Mouse (Mus musculus) intestine, embryonic 16.5 days (tissue): ENCODE data around the gene Ppm1h. TPM values are rescaled to one million over a fixed set of nuclear protein-coding genes. Genes with fewer than 3 reads are reported as not detected.

ENCODE experiments used
- ATAC-seq: fragments of 200-750 bp; cut with Nextera tagmentation; 2 replicates; pipeline ENCODE4 v1.8.0; 2017; ENCODE audit warnings: moderate TSS enrichment, moderate library complexity
- H3K27ac ChIP-seq: fragments of 300-500 bp; sonication (generic); 2 replicates; pipeline ENCODE4 v1.5.1; 2014; ENCODE audit warnings: mild to moderate bottlenecking, low read length
- H3K27me3 ChIP-seq: fragments of 300-500 bp; sonication (generic); replicated peaks from 2 replicates; pipeline ENCODE4 v1.6.1; 2014; ENCODE audit warnings: low read length, control low read depth, mixed read lengths; ENCODE audit not compliant: control insufficient read depth, insufficient read depth
- H3K36me3 ChIP-seq: fragments of 300-500 bp; sonication (generic); 2 replicates; pipeline ENCODE4 v1.6.1; 2014; ENCODE audit warnings: low read length, control low read depth; ENCODE audit not compliant: control insufficient read depth, insufficient read depth
- H3K4me1 ChIP-seq: fragments of 300-500 bp; sonication (generic); 2 replicates; pipeline ENCODE4 v1.6.1; 2014; ENCODE audit warnings: low read length, control low read depth, mixed read lengths; ENCODE audit not compliant: control insufficient read depth, insufficient read depth
- H3K4me2 ChIP-seq: fragments of 300-500 bp; sonication (generic); 2 replicates; pipeline ENCODE4 v1.6.1; 2014; ENCODE audit warnings: low read depth, low read length, control low read depth
- H3K4me3 ChIP-seq: fragments of 300-500 bp; sonication (generic); 2 replicates; pipeline ENCODE4 v1.5.1; 2014; ENCODE audit warnings: mild to moderate bottlenecking, low read length
- H3K9ac ChIP-seq: fragments of 300-500 bp; sonication (generic); 2 replicates; pipeline ENCODE4 v1.6.1; 2014; ENCODE audit warnings: low read depth, low read length
- H3K9me3 ChIP-seq: fragments of 300-500 bp; sonication (generic); 2 replicates; pipeline ENCODE4 v1.6.1; 2016; ENCODE audit warnings: low read length, control low read depth; ENCODE audit not compliant: control insufficient read depth
- WGBS: fragments of 180-500 bp; shearing (Covaris S2); extraction: QIAGEN DNeasy Blood & Tissue Kit; methylation state at CpG from one replicate; pipeline ENCODE4 v1.1.7; 2014; 5-methylcytosine and 5-hydroxymethylcytosine counted together
- polyA plus RNA-seq: library from polyadenylated mRNA; unstranded; fragments of >200 nt; fragmentation: Nextera tagmentation; extraction: Ambion mirVana; gene quantifications from 2 replicates; pipeline ENCODE4 v1.2.1, GENCODE M21; 2015

The Ppm1h gene
- polyA plus RNA-seq, 1 experiment from 2014 or later = 14.8 TPM

DNA sequence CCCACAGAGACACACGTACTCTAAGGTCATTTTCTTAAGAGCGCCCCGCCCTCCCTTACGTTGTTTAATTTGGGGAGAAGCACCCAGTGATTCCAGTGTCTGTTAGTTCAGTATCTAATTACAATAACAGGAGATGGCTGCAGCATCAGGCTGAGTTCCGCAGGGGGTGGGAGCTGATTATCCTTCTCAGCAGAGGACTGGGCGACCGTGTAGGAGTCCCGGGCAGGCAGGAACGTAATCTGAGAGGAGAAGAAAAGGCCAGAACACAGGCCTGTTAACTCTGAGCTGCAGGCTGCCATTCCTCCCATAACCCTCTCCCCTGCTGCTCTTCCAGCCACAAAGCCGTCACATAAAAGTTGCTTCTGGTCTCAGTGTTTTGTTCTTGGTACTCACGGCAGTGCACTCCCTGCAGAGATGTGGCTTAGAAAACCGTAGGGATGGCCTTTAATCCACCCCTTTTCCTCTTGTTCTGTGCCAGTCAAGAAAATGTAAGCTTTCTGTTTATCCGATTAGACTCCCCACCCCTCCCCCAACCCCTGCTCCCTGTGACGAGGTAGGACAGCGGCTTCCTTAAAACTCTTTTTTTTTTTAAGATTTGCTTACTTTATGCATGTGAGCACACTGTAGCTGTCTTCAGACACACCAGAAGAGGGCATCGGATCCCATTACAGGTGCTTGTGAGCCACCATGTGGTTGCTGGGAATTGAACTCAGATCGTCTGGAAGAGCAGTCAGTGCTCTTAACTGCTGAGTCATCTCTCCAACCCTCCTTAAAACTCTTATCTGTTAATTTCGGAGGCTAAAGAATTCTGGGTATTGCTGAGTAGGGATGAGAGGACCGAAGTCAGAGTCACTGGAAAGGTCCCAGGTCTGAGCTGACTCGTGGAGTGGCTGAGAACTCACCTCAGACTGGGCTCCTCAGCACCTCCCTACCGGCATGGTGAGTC is 113.7 kb downstream of the Ppm1h start:
- H3K4me3 ChIP-seq = peak overlapping the region; percentile 21; the same call in 1 of the 2 replicates
- WGBS = 15% methylated on average over 21 of the region's 21 CpGs
- H3K27ac ChIP-seq = peak overlapping the region; percentile 48; the same call in 1 of the 2 replicates
- H3K9me3 ChIP-seq = no peaks in the 10 kb centered on the region
- H3K36me3 ChIP-seq = no peaks in the 10 kb centered on the region
- peak overlapping the region; percentile 39 for H3K4me2 ChIP-seq
- ATAC-seq = no peak
- H3K27me3 ChIP-seq = no peaks in the 10 kb centered on the region
- peak overlapping the region; percentile 53 for H3K9ac ChIP-seq
- H3K4me1 ChIP-seq = peaks cover 4% of the 10 kb centered on the region; the same call in 1 of the 2 replicates

DNA sequence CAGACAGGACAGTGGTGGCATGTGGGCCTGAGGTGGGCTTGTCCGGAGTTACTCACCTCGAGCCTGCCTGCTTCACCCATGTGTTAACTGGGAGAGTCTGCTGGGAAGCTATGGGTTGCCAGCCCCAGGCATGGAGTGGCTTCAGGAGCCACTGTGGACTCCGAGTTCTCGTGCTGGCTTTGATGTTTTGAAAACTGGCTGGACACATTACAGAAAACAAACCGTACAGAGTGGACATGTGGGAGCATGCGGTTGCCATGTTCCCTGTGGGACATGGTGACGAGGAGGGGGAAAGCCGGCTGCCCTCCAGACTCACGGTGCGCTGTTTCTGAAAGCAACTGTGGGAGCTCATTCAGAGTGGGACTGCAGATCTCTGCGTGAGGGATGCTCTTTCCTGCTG is 114.6 kb downstream of the Ppm1h start:
- no peaks in the 10 kb centered on the region for H3K27me3 ChIP-seq

DNA sequence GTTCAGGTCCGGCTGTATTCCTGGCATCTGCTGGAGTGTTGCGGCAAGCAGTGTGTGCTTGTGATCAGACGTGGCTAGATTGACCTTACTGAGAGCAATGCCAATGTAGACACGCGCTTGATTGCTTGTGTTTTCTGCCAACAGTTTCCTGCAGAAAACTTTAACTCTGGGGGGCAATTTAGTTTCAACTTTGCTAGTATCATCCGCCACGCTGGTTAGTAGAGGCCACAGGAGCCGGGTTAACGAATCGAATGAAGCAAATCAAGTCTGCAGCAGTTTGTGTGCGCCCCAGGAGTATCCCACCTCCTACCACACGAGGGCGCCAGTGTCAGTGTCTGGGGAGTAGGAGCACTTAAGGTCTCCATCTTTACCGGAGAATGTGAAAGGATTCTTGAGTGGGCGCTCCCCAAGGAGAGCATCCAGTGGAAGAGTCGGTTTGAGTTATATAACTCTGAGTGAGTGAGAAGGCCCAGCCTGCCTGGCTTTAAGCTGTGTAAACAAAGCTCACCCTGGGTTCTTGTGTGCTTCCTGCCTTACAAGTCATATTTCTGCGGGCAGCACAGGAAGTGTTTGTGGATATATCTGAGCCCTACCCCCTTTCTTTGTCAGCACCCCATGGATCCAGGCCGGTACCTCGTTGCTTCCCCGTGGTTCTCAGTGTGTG is 115.8 kb downstream of the Ppm1h start:
- peak; percentile 79 for ATAC-seq
- no peaks in the 10 kb centered on the region for H3K9me3 ChIP-seq
- H3K36me3 ChIP-seq = no peaks in the 10 kb centered on the region
- H3K4me3 ChIP-seq = peak overlapping the region; percentile 19; the same call in 1 of the 2 replicates
- peaks cover 4% of the 10 kb centered on the region; the same call in 1 of the 2 replicates for H3K4me1 ChIP-seq
- H3K27me3 ChIP-seq = no peaks in the 10 kb centered on the region
- H3K27ac ChIP-seq = peak overlapping the region; percentile 41
- H3K9ac ChIP-seq = no peak overlapping the region
- 36% methylated on average over 20 of the region's 20 CpGs for WGBS
- H3K4me2 ChIP-seq = peak overlapping the region; percentile 38

More for the DNA sequence above, 114.6 kb downstream of the Ppm1h start:
- Histone ChIP-seq H3K4me1 (peaks cover 4% of the 10 kb centered on the region; the same call in 1 of the 2 replicates), H3K4me2 (no peak overlapping the region), H3K9ac (no peak overlapping the region), H3K36me3 (no peaks in the 10 kb centered on the region), H3K4me3 (no peak overlapping the region), H3K9me3 (no peaks in the 10 kb centered on the region), H3K27ac (no peak overlapping the region)
- WGBS = 75% methylated on average over 11 of the region's 11 CpGs
- no peak for ATAC-seq

DNA sequence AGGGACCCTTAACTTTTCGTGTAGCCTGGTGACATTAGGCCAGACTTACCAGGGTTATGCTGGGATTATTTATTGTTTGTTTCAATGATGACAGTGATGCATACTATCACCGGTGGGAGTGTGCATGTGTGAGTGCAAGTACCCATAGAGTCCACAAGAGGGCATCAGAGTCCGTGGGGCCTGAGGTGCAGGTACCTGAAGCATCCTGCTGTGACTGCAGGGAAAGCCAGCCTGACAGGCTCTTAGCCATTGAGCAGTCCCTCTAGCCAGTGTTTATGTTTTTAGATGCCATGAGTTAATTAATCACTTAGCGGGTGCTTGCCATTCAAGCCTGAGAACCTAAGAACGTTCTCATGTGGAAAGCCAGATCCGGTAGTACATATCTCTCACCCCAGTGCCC is 119.4 kb downstream of the Ppm1h start:
- no peak overlapping the region for H3K4me3 ChIP-seq

DNA sequence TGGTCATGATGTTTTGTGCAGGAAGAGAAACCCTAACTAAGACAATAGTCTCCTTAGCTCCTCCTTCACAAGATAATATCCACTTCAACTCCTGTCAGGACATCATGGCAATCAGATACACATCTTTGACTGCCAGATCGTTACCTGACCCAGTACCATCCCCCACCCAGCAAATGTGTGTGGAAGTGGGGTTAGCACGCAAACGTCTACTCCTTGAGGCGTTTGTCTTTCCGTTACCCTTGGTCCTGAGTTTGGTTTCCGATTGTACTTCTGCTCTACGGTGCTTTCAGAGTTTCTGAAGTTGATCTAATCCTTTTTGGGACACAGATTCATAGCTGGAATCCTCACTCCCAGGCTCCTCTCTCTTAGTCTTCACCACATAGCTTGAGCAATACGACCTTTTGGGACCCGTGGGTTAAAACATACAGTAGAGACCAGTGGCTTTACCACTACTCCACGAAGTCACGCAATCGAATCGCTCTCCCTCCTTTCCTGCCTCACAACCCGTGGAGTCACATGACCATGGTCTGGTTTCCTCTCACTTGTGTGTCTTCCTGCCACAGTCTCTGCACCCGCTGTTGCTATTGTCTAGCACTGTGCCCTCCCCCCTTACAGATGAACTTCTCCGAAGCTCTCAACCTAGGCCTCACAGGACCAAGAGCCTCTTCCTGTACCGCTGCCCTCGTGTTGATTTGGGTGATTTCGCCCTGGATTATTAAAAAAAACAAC is 121.6 kb downstream of the Ppm1h start:
- Histone ChIP-seq H3K27me3 (no peaks in the 10 kb centered on the region), H3K4me2 (no peak overlapping the region), H3K9ac (no peak overlapping the region), H3K4me3 (no peak overlapping the region), H3K36me3 (no peaks in the 10 kb centered on the region), H3K27ac (no peak overlapping the region), H3K9me3 (no peaks in the 10 kb centered on the region), H3K4me1 (peaks cover 5% of the 10 kb centered on the region; the same call in 1 of the 2 replicates)
- 80% methylated on average over 19 of the region's 19 CpGs for WGBS
- peak; percentile 36; the same call in 1 of the 2 replicates for ATAC-seq

More for the DNA sequence above, 119.4 kb downstream of the Ppm1h start:
- no peak for ATAC-seq
- H3K27me3 ChIP-seq = no peaks in the 10 kb centered on the region
- H3K4me1 ChIP-seq = peaks cover 5% of the 10 kb centered on the region; the same call in 1 of the 2 replicates
- no peaks in the 10 kb centered on the region for H3K9me3 ChIP-seq
- WGBS = 84% methylated on average over 6 of the region's 6 CpGs
- no peak overlapping the region for H3K4me2 ChIP-seq
- no peaks in the 10 kb centered on the region for H3K36me3 ChIP-seq
- no peak overlapping the region for H3K9ac ChIP-seq
- no peak overlapping the region for H3K27ac ChIP-seq

DNA sequence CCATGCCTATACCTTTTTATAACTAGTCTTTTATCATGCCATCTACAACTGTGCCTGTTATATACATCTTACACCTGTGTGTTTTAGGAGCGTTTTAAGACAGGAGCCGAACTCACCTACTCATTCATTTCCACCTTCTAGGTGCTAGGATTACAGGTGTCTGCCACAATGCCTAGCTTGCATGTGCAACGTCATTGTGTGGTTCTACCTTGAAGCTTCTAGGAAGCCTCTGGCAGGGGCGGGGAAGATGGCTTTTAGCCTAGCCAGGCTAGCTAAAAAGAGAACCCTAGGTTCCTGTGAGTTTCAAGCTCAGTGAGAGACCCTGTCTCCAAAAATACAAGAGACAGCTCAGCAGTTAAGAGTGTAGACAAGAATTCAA is 122.2 kb downstream of the Ppm1h start:
- Histone ChIP-seq H3K27me3 (no peaks in the 10 kb centered on the region), H3K4me1 (peaks cover 5% of the 10 kb centered on the region; the same call in 1 of the 2 replicates), H3K36me3 (no peaks in the 10 kb centered on the region), H3K4me2 (no peak overlapping the region), H3K9ac (no peak overlapping the region), H3K4me3 (no peak overlapping the region), H3K9me3 (no peaks in the 10 kb centered on the region), H3K27ac (no peak overlapping the region)
- WGBS = 86% methylated on average over 4 of the region's 4 CpGs
- no peak for ATAC-seq

DNA sequence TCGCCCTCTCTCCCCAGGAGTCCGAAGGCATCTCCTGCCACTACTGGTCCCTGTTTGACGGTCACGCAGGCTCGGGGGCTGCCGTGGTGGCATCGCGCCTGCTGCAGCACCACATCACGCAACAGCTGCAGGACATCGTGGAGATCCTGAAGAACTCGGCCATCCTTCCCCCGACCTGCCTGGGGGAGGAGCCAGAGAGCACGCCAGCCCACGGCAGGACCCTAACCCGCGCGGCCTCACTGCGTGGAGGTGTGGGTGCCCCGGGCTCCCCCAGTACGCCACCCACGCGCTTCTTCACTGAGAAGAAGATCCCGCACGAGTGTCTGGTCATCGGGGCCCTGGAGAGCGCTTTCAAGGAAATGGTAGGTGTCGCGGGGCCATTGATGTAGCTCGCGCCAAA is 123.7 kb downstream of the Ppm1h start:
- peak overlapping the region; percentile 30 for H3K4me3 ChIP-seq
- no peaks in the 10 kb centered on the region for H3K9me3 ChIP-seq
- no peaks in the 10 kb centered on the region for H3K36me3 ChIP-seq
- H3K27ac ChIP-seq = no peak overlapping the region
- H3K4me2 ChIP-seq = peak overlapping the region; percentile 47
- ATAC-seq = no peak
- peaks cover 7% of the 10 kb centered on the region; the same call in 1 of the 2 replicates for H3K4me1 ChIP-seq
- H3K27me3 ChIP-seq = no peaks in the 10 kb centered on the region
- 39% methylated on average over 30 of the region's 30 CpGs for WGBS
- peak overlapping the region; percentile 50; the same call in 1 of the 2 replicates for H3K9ac ChIP-seq

DNA sequence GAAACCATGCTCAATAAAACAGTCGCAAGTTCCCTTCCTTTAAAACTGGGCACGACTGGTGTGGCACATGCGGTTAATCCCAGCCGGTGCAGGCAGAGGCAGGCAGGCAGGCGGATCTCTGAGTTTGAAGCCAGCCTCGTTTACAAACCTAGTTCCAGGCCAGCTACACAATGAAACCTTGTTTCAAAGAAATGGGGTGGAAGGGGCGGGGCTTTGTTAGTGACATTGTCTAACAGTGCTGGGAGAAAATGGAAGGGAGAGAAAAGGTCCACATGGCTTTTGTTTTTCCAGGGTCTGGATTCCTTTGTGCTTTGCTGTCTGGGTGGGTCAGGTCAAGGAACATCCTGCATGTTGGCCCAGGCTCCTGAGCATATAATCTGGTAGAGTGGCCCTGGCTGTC is 124.3 kb downstream of the Ppm1h start:
- 68% methylated on average over 7 of the region's 7 CpGs for WGBS
- H3K9ac ChIP-seq = no peak overlapping the region
- no peak for ATAC-seq

DNA sequence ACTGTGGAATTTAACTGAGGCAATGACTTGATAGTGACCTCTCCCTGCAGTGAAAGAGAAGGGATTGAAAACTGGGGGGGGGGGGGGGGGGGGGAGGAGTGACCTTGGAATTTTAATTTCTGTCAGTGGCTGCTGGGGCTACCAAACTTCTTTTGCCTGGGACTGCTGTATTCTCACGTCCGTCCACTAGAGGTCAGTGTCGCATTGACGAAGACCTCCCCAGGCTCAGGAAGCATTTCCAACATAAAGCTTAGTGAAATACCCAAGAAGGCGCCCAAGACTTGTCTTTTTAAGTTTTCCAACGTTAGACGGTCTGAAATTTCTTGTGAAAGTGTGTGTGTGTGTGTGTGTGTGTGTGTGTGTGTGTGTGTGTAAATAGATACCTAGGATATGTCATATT is 125.3 kb downstream of the Ppm1h start:
- Histone ChIP-seq H3K9me3 (no peaks in the 10 kb centered on the region), H3K4me2 (no peak overlapping the region), H3K27me3 (no peaks in the 10 kb centered on the region), H3K27ac (no peak overlapping the region), H3K36me3 (no peaks in the 10 kb centered on the region), H3K9ac (no peak overlapping the region), H3K4me3 (no peak overlapping the region), H3K4me1 (peaks cover 9% of the 10 kb centered on the region; the same call in 1 of the 2 replicates)
- 14% methylated on average over 7 of the region's 7 CpGs for WGBS
- no peak for ATAC-seq

More for the DNA sequence above, 124.3 kb downstream of the Ppm1h start:
- Histone ChIP-seq H3K27ac (no peak overlapping the region), H3K36me3 (no peaks in the 10 kb centered on the region), H3K4me2 (no peak overlapping the region), H3K9me3 (no peaks in the 10 kb centered on the region), H3K27me3 (no peaks in the 10 kb centered on the region), H3K4me3 (no peak overlapping the region), H3K4me1 (peaks cover 9% of the 10 kb centered on the region; the same call in 1 of the 2 replicates)
